Mouse (Mus musculus): ENCODE results near the gene Mtch1.

DNA sequence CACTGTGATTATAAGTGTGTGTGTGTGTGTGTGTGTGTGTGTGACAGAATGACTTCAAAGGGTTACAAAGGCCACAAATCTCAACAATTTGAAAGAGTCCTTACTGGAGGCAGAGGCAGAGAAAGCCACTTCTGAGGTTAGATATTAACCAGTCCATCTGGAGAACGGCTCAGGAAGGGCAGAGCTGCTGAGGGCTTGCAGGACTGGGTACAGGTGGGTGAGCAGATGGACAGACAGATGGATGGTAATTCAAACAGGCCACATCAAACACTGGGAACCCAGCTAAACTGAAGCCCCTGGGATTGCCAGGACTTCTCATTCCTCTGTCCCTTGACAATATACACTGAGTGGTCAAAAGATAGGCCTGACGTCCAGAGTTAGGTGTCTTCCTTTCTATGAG, 1.3 kb upstream of the Mtch1 start:
- TF ChIP-seq CTCF (IDR thresholded peaks at IDR 0.05; ENCODE audit: low read depth) (no peak), EP300 (optimal IDR thresholded peaks at IDR 0.05) (no peak)

All from stomach, postnatal 0 days (tissue).